Comparison of ENCODE assay signal across 8 mouse cellular contexts in the genomic region with DNA sequence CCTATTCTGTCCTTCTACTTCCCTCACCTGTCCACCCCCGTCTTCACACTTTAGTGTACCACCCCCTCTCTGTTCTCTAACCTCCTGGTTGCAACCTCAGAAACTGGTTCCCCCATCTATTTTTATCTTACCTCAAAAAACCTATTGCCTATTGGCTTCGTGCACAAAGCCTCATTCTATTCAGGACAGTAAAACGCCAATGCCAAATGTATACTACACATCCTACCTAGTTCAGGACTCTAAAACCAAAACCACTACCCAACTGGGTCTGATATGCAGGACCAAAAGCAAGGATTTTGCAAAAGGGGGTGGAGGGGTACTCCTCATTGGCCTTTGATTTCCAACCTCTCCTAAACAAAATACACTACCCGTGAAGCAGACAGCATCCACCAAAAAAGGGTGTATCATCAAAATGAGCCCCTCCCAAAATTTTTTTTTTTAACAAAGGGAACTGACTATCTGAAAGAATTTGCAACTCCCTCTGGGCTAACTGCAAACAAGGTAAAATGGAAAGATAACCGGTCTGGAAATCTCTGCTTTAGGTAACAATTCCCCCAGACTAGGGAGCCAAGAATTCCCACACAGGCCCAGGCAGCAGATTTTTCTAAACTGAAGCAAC. TPM values are rescaled to one million over a fixed set of nuclear protein-coding genes. Genes with fewer than 3 reads are reported as not detected.
DNase-seq lines count a peak whose midpoint lies in the region; ATAC-seq and TF ChIP-seq lines count a peak whose summit lies in the region.

No protein-coding gene starts in this region.

- H3K9me3 ChIP-seq in erythroblast, embryonic 14.5 days (ENCODE audit: control insufficient read depth, low read length): no peaks in the 10 kb centered on the region
- H3K9me3 ChIP-seq in liver, embryonic 12.5 days (replicated peaks): no peaks in the 10 kb centered on the region

- peak overlapping the region; percentile 92 for H3K4me2 ChIP-seq in liver, embryonic 12.5 days

- WGBS in liver, embryonic 12.5 days (ENCODE audit: insufficient replicate concordance): 35% methylated on average over 5 of the region's 5 CpGs

- H3K36me3 ChIP-seq in erythroblast, embryonic 14.5 days (ENCODE audit: control insufficient read depth): peaks cover 35% of the 10 kb centered on the region
- H3K36me3 ChIP-seq in testis, adult 2 months (ENCODE audit: control insufficient read depth, insufficient read depth, low read length): no peaks in the 10 kb centered on the region
- peaks cover 18% of the 10 kb centered on the region for H3K36me3 ChIP-seq in liver, embryonic 12.5 days

- H3K27me3 ChIP-seq in erythroblast, embryonic 14.5 days (ENCODE audit: control insufficient read depth): no peaks in the 10 kb centered on the region
- no peaks in the 10 kb centered on the region for H3K27me3 ChIP-seq in testis, adult 2 months (ENCODE audit: control insufficient read depth, insufficient read depth, low read length)
- no peaks in the 10 kb centered on the region for H3K27me3 ChIP-seq in liver, embryonic 12.5 days (replicated peaks)

- no peak for TF ChIP-seq POLR2A in testis, adult 2 months (IDR thresholded peaks at IDR 0.05; ENCODE audit: control insufficient read depth, low read depth, low read length)

- TF ChIP-seq CTCF in testis, adult 2 months (IDR thresholded peaks at IDR 0.05; ENCODE audit: control insufficient read depth, insufficient read depth, insufficient replicate concordance, low read depth, low read length): no peak

- peaks cover 47% of the 10 kb centered on the region for H3K4me1 ChIP-seq in erythroblast, embryonic 14.5 days (ENCODE audit: control insufficient read depth)
- peaks cover 8% of the 10 kb centered on the region for H3K4me1 ChIP-seq in testis, adult 2 months (ENCODE audit: control insufficient read depth, insufficient read depth, low read length)
- H3K4me1 ChIP-seq in liver, embryonic 12.5 days: peaks cover 41% of the 10 kb centered on the region

- peak overlapping the region; percentile 92 for H3K9ac ChIP-seq in liver, embryonic 12.5 days

- no peak for DNase-seq in testis, postnatal 10 days (ENCODE audit: low spot score)
- no peak for DNase-seq in right cerebral cortex, postnatal 25 days
- no peak for DNase-seq in spleen, adult 12 weeks (ENCODE audit: low spot score)

- H3K27ac ChIP-seq in testis, adult 2 months (ENCODE audit: control insufficient read depth, insufficient read depth, low read depth, low read length): no peak overlapping the region; the same call in 1 of the 2 replicates
- H3K27ac ChIP-seq in liver, embryonic 12.5 days: peak overlapping the region; percentile 90

- no peak for ATAC-seq in erythroblast, adult 5-6 weeks (replicated peaks; ENCODE audit: low FRiP score, poor library complexity, severe bottlenecking)
- ATAC-seq in liver, embryonic 12.5 days: no peak
- no peak for ATAC-seq in megakaryocyte progenitor cell, adult 5-6 weeks (replicated peaks; ENCODE audit: poor library complexity)

- H3K4me3 ChIP-seq in erythroblast, embryonic 14.5 days (replicated peaks): peak overlapping the region; percentile 88
- peak overlapping the region; percentile 100; the same call in 1 of the 2 replicates for H3K4me3 ChIP-seq in testis, adult 2 months (ENCODE audit: control insufficient read depth, low read depth, low read length)
- H3K4me3 ChIP-seq in liver, embryonic 12.5 days: peak overlapping the region; percentile 89

RNA-seq across cellular contexts. Expression of gene S100pbp, which starts 1.4 kb away (rescaled TPM):
- 0.07 and 0.19 TPM in 2 replicates for polyA plus RNA-seq in erythroblast, embryonic 14.5 days (2012)
- 12.7 and 13.6 TPM in 2 replicates for total RNA-seq in erythroblast, adult 5-6 weeks (2015; ENCODE audit: low replicate concordance)
- total RNA-seq in erythroblast, adult 5-6 weeks (2017; ENCODE audit: low replicate concordance): 7.5 and 8.7 TPM in 2 replicates
- 26.8 and 34.6 TPM in 2 replicates for polyA plus RNA-seq in testis, adult 2 months (2012; rRNA removed)
- polyA plus RNA-seq in liver, embryonic 12.5 days (2016; fragmentation: Nextera tagmentation; extraction: Ambion mirVana): 10.9 and 12.1 TPM in 2 replicates
- 25.1 and 42.6 TPM in 2 replicates for total RNA-seq in megakaryocyte progenitor cell, adult 5-6 weeks (2015)
- 13.2 and 23.5 TPM in 2 replicates for total RNA-seq in megakaryocyte progenitor cell, adult 5-6 weeks (2017)

RNA-seq across cellular contexts. Expression of gene Yars, which starts 1.4 kb away (rescaled TPM):
- polyA plus RNA-seq in erythroblast, embryonic 14.5 days (2012): 2.7 and 3.1 TPM in 2 replicates
- total RNA-seq in erythroblast, adult 5-6 weeks (2015; ENCODE audit: low replicate concordance): 4.2 and 11.3 TPM in 2 replicates
- 10.7 and 34.0 TPM in 2 replicates for total RNA-seq in erythroblast, adult 5-6 weeks (2017; ENCODE audit: low replicate concordance)
- 9.5 and 11.9 TPM in 2 replicates for polyA plus RNA-seq in testis, adult 2 months (2012; rRNA removed)
- polyA plus RNA-seq in liver, embryonic 12.5 days (2016; fragmentation: Nextera tagmentation; extraction: Ambion mirVana): 92.4 and 92.9 TPM in 2 replicates
- total RNA-seq in megakaryocyte progenitor cell, adult 5-6 weeks (2015): 25.2 and 28.0 TPM in 2 replicates
- total RNA-seq in megakaryocyte progenitor cell, adult 5-6 weeks (2017): 55.3 and 60.7 TPM in 2 replicates

RNA-seq across cellular contexts. Expression of gene Fndc5, which starts 51.4 kb away (rescaled TPM):
- 0.06 and 0.08 TPM in 2 replicates for polyA plus RNA-seq in erythroblast, embryonic 14.5 days (2012)
- not detected in 2 replicates for total RNA-seq in erythroblast, adult 5-6 weeks (2015; ENCODE audit: low replicate concordance)
- total RNA-seq in erythroblast, adult 5-6 weeks (2017; ENCODE audit: low replicate concordance): not detected in 2 replicates
- 9.1 and 11.0 TPM in 2 replicates for polyA plus RNA-seq in testis, adult 2 months (2012; rRNA removed)
- 1.3 and 1.8 TPM in 2 replicates for polyA plus RNA-seq in liver, embryonic 12.5 days (2016; fragmentation: Nextera tagmentation; extraction: Ambion mirVana)
- not detected in 2 replicates for total RNA-seq in megakaryocyte progenitor cell, adult 5-6 weeks (2015)
- total RNA-seq in megakaryocyte progenitor cell, adult 5-6 weeks (2017): not detected in 2 replicates

Comparison
In these comparisons a context has a peak if more than half of its experiments do, and no peak if none do; other contexts are left out.
1. RNA of gene S100pbp, which starts 1.4 kb away (polyA plus RNA-seq): 26.8 to 34.6 TPM in testis, adult 2 months and 10.9 to 12.1 TPM in liver, embryonic 12.5 days; 0.07 to 0.19 TPM in erythroblast, embryonic 14.5 days; every median in the first group is over 10 times any median in the second.
2. Peak in every context shown above with its lines, with median percentiles within 50 percentile points of each other: H3K4me3 ChIP-seq.